Mouse (Mus musculus): ENCODE measurements around the gene Dcun1d5. TPM values are rescaled to one million over a fixed set of nuclear protein-coding genes. Genes with fewer than 3 reads are reported as not detected.

The Dcun1d5 gene
- total RNA-seq (2014; rRNA removed): 106 and 133 TPM in 2 replicates
- polyA plus RNA-seq (2015; fragmentation: Nextera tagmentation; extraction: Ambion mirVana): 90.3 and 116 TPM in 2 replicates

DNA sequence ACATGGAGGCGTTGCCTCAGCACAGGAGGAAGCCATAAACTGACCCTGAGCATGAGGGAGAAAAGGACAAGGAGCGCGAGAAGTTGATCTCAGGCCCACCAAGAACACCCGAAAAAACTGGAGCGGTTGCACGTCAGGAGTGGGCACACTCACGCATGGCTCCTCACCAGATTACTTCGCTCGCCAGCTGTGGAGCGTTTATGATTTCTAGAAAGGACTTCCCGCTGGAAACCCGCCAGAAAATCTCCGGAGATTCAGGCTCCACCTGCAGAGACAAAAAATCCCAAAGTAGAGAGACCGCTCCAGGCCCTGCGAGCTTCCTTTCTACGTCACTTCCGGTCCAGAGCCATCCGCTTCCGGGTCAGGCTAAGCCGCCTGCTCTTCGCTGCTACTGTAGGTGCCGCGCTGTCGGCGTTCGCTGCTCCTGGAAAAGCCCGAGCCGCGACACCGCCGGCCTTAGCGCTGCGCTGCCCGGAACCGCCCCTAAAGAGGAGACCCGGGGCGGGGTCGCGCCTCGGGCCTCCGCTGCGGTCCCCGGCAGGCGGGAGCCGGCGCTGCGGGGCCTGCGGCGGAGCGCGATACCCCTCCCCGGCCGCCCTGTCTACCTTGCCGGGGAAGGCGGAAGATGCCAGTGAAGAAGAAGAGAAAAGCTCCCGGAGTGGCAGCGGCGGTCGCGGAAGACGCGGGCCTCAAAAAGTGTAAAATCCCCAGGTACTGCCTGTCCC lies at the start of gene Dcun1d5, which contains the start of gene Dync2h1:
Dcun1d5 (plus strand) TSS at position 349 of the 725 bp plus-strand sequence.
Dync2h1 (minus strand) TSS at position 275 of the 725 bp plus-strand sequence.
- Histone ChIP-seq H3K4me1 (ENCODE audit: insufficient read depth) (peaks cover 26% of the 10 kb centered on the region; the same call in 1 of the 2 replicates), H3K36me3 (ENCODE audit: insufficient read depth) (0 out of 2 replicates have a peak, but pooled peaks cover 4% of the 10 kb centered on the region), H3K9me3 (ENCODE audit: low read length) (no peaks in the 10 kb centered on the region), H3K27ac (ENCODE audit: low read depth, low read length) (peak within 1 kb of the TSS; percentile 97), H3K9ac (peak within 1 kb of the TSS; percentile 94), H3K4me3 (ENCODE audit: low read depth, low read length) (peak within 1 kb of the TSS; percentile 94), H3K4me2 (ENCODE audit: low read depth) (peak within 1 kb of the TSS; percentile 75), H3K27me3 (ENCODE audit: insufficient read depth, low read length) (no peaks in the 10 kb centered on the region)
- TF ChIP-seq CTCF (IDR thresholded peaks at IDR 0.05; ENCODE audit: low read depth): no peak
- WGBS: under 1% methylated on average over 60 of the region's 62 CpGs
- ATAC-seq (peak; percentile 98), DNase-seq (peak; percentile 96)

DNA sequence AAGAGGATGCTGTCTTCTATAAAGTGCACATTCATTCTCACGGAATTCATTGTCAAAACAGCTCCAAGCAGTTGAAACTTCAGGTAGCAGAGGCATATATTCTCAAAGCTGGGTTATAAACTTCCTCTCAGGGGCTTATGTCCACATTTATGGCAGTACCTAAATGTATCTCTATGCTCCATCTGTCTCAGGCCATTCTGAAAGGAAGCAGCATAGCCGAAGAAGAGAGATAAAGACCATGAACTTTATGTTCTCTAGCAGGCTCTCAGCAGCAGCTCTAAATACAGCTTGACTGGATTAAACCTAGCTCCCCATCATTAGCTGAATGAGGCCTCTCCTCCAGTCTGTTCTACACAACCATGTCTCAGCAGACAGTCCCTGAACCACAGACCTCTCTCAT lies 29.9 kb upstream of the Dcun1d5 start:
- WGBS: 96% methylated on average over 2 of the region's 2 CpGs
- Histone ChIP-seq H3K36me3 (ENCODE audit: insufficient read depth) (peaks cover 32% of the 10 kb centered on the region), H3K9ac (no peak overlapping the region), H3K4me2 (ENCODE audit: low read depth) (no peak overlapping the region), H3K4me3 (ENCODE audit: low read depth, low read length) (no peak overlapping the region), H3K4me1 (ENCODE audit: insufficient read depth) (no peaks in the 10 kb centered on the region), H3K27ac (ENCODE audit: low read depth, low read length) (no peak overlapping the region), H3K27me3 (ENCODE audit: insufficient read depth, low read length) (no peaks in the 10 kb centered on the region), H3K9me3 (ENCODE audit: low read length) (no peaks in the 10 kb centered on the region)
- no peak for ATAC-seq
- DNase-seq: no peak
- TF ChIP-seq CTCF (IDR thresholded peaks at IDR 0.05; ENCODE audit: low read depth): no peak

DNA sequence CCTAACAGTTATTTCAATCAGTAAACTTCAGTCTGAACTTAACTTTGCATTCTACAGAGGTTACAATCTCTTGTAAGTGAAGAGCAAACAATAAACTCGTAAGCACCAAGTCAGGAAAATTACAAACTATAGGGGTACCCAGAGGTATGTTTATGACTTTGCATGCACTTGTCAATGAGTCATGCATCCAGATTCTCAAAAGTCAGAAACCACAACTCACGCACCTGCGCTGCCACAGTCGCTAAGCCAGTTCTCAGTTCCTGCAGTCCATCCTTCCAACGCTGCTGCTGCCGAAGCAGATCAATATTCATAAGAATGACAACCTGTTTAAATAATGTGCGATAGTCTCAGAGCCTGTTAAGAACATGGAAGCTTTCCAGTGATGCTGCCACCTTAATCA lies 25.7 kb upstream of the Dcun1d5 start:
- Histone ChIP-seq H3K9me3 (ENCODE audit: low read length) (no peaks in the 10 kb centered on the region), H3K4me1 (ENCODE audit: insufficient read depth) (no peaks in the 10 kb centered on the region), H3K4me2 (ENCODE audit: low read depth) (no peak overlapping the region), H3K9ac (no peak overlapping the region), H3K4me3 (ENCODE audit: low read depth, low read length) (no peak overlapping the region), H3K36me3 (ENCODE audit: insufficient read depth) (peaks cover 49% of the 10 kb centered on the region), H3K27ac (ENCODE audit: low read depth, low read length) (no peak overlapping the region), H3K27me3 (ENCODE audit: insufficient read depth, low read length) (no peaks in the 10 kb centered on the region)
- WGBS: 97% methylated on average over 7 of the region's 7 CpGs
- ATAC-seq (no peak), DNase-seq (no peak)
- no peak for TF ChIP-seq CTCF (IDR thresholded peaks at IDR 0.05; ENCODE audit: low read depth)

DNA sequence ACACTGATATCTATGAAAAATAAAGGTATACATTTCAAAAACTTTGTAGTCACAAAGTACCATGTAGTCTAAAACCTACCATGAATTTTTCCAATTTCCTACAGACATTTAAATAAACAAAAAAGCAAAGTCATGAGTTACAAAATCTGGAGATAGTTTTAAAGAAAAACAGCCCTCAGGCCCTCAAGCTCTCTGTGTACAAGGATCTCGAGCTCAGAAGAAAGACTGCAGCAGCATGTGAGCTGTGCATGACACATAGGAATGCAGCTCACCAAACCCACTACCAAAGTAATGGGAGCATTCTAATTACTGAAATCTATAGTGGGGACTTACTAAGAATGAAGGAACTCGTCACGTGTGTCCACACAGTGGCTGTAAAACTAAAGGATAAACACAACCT lies 24.6 kb upstream of the Dcun1d5 start:
- no peak overlapping the region for H3K4me3 ChIP-seq (ENCODE audit: low read depth, low read length)
- TF ChIP-seq CTCF (IDR thresholded peaks at IDR 0.05; ENCODE audit: low read depth): no peak
- DNase-seq (no peak), ATAC-seq (no peak)
- no peaks in the 10 kb centered on the region for H3K27me3 ChIP-seq (ENCODE audit: insufficient read depth, low read length)
- no peaks in the 10 kb centered on the region for H3K4me1 ChIP-seq (ENCODE audit: insufficient read depth)
- no peak overlapping the region for H3K27ac ChIP-seq (ENCODE audit: low read depth, low read length)
- 81% methylated on average over 3 of the region's 3 CpGs for WGBS
- no peak overlapping the region for H3K9ac ChIP-seq
- H3K36me3 ChIP-seq (ENCODE audit: insufficient read depth): peaks cover 44% of the 10 kb centered on the region
- no peak overlapping the region for H3K4me2 ChIP-seq (ENCODE audit: low read depth)
- H3K9me3 ChIP-seq (ENCODE audit: low read length): no peaks in the 10 kb centered on the region

DNA sequence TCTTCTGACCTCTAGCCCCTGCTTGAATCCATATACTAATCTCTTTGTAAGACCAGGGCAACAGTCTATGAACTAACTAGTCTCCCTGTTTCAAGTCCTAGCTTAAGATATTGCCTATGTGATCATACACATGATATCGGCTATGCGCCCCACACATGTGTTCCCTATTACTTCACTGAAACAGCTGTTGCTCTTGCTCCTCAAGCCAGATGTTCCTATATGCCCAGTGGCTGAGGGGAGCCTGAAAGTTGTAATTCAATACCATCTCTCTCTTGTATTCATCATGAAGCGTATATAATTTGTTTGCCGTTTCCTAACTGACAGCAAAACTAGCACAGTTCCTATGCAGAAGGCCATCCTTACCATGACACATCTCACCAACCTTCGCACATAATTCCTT lies 23.6 kb upstream of the Dcun1d5 start:
- H3K36me3 ChIP-seq (ENCODE audit: insufficient read depth): peaks cover 38% of the 10 kb centered on the region
- H3K27me3 ChIP-seq (ENCODE audit: insufficient read depth, low read length): no peaks in the 10 kb centered on the region
- no peak overlapping the region for H3K9ac ChIP-seq
- H3K4me1 ChIP-seq (ENCODE audit: insufficient read depth): no peaks in the 10 kb centered on the region
- H3K9me3 ChIP-seq (ENCODE audit: low read length): no peaks in the 10 kb centered on the region
- DNase-seq: no peak
- TF ChIP-seq CTCF (IDR thresholded peaks at IDR 0.05; ENCODE audit: low read depth): no peak
- ATAC-seq: no peak
- no peak overlapping the region for H3K4me2 ChIP-seq (ENCODE audit: low read depth)
- no peak overlapping the region for H3K27ac ChIP-seq (ENCODE audit: low read depth, low read length)
- H3K4me3 ChIP-seq (ENCODE audit: low read depth, low read length): no peak overlapping the region
- 97% methylated on average over 5 of the region's 5 CpGs for WGBS

DNA sequence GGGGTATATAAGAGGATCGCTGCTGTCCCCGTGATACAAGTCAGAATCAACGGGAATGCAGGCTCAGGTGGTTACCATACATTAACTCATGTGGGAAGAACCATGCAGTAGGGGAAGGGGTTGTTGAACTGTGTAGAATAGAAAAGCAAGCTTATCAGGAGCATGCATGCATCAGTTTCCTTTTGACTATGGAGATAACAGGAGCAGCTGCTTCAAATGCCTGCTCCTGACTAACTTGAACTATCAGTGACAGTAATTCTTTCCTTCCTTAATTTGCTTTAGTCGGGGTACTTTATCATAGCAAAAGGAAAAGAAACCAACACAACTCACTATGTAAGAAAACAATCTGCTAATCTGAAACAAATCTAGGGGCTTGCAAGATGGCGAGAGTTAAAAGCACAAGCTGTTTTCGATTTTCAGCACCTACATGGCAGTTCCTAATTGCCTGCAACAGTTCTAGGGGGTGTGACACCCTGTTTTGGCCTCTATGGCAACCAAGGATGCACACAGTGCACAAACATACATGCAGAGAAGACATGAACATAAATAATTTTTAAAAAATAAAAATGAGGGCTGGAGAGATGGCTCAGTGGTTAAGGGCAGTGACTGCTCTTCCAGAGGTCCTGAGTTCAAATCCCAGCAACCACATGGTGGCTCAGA lies 16.9 kb upstream of the Dcun1d5 start:
- WGBS: 92% methylated on average over 6 of the region's 6 CpGs
- Histone ChIP-seq H3K9ac (no peak overlapping the region), H3K9me3 (ENCODE audit: low read length) (no peaks in the 10 kb centered on the region), H3K4me1 (ENCODE audit: insufficient read depth) (no peaks in the 10 kb centered on the region), H3K36me3 (ENCODE audit: insufficient read depth) (peaks cover 25% of the 10 kb centered on the region), H3K27ac (ENCODE audit: low read depth, low read length) (no peak overlapping the region), H3K4me2 (ENCODE audit: low read depth) (no peak overlapping the region), H3K27me3 (ENCODE audit: insufficient read depth, low read length) (no peaks in the 10 kb centered on the region), H3K4me3 (ENCODE audit: low read depth, low read length) (no peak overlapping the region)
- DNase-seq (no peak), ATAC-seq (no peak)
- TF ChIP-seq CTCF (IDR thresholded peaks at IDR 0.05; ENCODE audit: low read depth): no peak

DNA sequence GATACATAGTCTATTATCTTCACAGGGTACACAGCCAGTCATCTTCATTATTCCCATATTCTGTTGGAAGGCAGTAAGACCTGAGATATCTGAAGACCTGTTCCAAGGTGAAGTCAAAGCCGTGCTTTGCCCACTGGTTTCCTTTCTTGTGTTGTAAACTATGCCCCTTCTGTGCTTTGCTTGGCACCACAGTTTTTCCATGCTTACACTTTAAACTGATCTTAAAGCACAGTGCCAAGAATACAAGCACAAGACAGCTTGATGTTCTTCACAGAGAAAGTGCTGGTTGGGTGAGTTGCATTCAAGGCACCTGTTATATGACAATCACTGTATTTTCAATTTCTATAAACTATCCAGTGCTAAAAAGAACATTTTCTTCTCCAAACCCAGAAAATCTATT lies 10.6 kb upstream of the Dcun1d5 start:
- no peaks in the 10 kb centered on the region for H3K27me3 ChIP-seq (ENCODE audit: insufficient read depth, low read length)
- no peak for ATAC-seq
- TF ChIP-seq CTCF (IDR thresholded peaks at IDR 0.05; ENCODE audit: low read depth): no peak
- no peak overlapping the region for H3K4me2 ChIP-seq (ENCODE audit: low read depth)
- no peak overlapping the region for H3K27ac ChIP-seq (ENCODE audit: low read depth, low read length)
- 93% methylated on average over 1 of the region's 1 CpGs for WGBS
- 0 out of 2 replicates have a peak, but pooled peaks cover 4% of the 10 kb centered on the region for H3K36me3 ChIP-seq (ENCODE audit: insufficient read depth)
- DNase-seq: no peak
- no peak overlapping the region for H3K4me3 ChIP-seq (ENCODE audit: low read depth, low read length)
- H3K9me3 ChIP-seq (ENCODE audit: low read length): no peaks in the 10 kb centered on the region
- H3K9ac ChIP-seq: no peak overlapping the region
- H3K4me1 ChIP-seq (ENCODE audit: insufficient read depth): peaks cover 5% of the 10 kb centered on the region; the same call in 1 of the 2 replicates
